Mouse (Mus musculus): Measurements from ENCODE around the gene E2f8.

Gene E2f8

GRCm38 (mm10) chr7:48891029-48891428 is 9.6 kb upstream of the E2f8 start:
- no peak for DNase-seq (ENCODE audit: low spot score in 2 of 2)

DNA sequence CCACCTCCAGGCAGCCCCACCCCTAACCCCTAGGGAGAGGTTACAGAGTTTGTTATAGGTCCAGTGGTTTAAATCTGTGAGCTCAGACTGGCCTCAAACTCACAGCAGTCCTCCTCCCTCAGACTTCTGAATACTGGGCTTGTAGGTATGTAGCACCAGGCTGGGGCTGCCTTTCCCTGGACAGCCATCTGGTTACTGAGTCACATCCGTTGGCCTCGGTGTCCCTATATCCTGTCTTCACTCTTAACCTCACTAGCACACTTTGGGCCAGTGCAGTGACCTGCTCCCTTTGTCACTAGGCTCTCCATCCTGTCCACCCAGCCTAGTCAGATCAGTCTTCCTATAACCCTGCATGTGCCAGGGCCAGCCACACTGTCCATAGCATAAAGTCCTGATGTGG is 7.4 kb upstream of the E2f8 start:
- DNase-seq (ENCODE audit: low spot score in 2 of 2), result no peak

DNA sequence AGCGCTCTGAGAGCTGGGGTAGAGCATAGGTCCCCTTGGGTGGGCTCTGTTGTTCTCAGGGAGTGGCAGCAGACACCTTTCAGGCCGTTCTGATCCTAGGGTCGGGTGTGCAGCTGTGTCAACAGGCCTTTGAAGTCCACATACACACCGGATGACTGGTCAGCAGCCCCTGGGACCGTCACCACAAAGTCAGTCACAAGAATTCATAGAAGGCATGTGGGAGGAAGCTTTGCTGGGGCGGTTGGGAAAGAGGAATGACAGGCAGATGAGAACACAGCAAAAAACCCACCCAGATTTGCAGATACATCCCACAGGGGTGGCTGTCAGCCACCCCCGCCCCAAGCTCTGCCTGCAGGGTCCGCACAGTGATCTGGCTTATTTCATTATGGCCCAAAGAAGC is 6.6 kb upstream of the E2f8 start:
- DNase-seq (ENCODE audit: low spot score in 2 of 2), result no peak

DNA sequence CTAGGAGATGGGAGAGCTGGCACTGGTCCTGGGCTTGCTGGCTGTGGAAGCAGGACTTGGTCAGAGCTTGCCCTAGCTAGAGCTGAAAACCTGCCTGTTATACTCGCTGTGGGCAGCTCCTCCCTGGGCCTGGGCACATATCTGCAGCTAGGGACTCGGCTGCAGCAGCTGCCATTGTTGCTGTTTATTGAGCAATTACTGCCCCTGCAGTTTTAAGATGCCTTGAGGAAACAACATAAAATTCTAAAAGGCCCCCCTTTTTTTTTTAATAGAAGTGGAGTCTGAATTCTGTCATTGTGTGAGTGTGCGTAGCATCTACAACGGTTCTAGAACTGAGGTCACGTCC is 2.8 kb upstream of the E2f8 start:
- no peak for DNase-seq (ENCODE audit: low spot score in 2 of 2)

DNA sequence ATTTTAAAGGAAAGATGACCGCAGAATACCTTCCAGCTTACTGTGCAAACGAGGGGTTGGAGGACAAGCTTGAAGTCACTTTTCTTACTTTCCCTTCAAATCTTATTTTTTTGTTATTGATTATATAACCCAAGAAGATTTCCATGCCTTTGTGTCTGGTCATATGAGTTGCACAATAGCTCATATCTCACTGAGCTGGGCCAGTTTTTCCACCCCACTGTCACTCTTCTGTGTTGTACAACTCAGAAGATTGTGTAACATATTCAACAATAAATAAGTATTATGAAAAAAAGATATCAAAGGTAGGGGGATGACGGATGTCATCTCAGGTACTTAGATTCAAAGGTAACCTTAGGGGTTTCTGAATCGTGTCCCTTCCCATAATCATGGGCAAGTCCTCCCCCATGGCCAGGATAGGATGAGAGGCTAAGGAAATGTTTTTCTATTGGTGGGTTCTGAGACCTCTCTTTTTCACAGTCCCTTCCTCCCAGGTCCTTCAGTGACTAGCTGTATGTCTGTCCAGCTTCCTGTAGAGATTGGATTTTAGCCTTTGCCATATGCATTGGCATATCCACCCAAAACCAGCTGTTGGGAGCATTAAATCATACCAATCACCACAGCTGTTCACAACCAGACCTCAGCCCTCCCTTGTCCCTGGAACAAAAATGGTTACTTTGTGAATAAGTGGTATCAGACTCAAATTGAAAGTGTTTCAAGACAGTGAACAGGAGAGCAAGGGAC is 2.3 kb upstream of the E2f8 start:
- DNase-seq (ENCODE audit: low spot score in 2 of 2), result no peak

GRCm38 (mm10) chr7:48881971-48882609 is 694 bp upstream of the E2f8 start:
- no peak for DNase-seq (ENCODE audit: low spot score in 2 of 2)

DNA sequence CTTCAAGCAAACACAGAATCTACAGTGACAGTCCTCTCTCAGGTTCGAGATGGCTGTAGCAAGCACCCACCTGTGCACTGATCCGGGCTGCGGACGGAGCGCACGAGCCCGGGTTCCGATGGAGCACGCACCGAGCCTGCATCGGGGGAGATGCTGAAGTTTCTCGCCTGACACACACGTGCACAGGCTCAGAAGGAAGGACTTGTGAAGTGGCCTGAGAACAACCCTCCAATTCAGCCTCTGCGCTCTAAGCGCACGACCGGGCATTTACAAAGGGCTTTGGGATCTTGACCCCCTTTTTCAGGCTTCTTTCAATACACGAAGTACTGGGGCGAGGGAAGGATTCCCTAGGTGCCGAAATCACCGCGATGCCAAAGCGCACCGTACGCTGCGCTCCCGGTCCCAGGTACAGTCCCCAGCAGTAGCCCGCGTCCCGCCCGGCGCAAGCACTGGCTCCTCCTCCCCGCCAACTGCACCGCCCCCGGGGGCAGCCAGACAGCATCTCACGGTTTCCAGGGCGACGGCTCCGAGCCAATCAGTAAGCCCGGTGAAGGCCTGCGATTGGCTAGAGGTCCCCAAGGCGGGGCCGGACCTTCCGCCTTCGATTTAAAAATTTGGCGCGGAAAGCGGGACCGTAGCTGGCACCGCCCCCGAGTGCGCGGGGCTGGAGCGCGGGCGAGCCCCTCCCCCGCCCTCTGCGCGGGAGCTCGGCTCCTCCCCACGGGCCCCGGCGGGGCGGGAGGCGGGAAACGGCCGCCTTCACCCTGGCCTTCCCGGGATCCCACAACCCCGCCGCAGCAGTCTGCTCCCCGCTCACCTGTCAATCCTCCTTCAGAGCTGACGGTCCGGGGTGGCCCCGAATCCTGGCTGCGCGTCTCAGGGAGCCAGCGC is 560 bp downstream of the E2f8 start:
- DNase-seq (ENCODE audit: low spot score in 2 of 2), result peak; percentile 99

DNA sequence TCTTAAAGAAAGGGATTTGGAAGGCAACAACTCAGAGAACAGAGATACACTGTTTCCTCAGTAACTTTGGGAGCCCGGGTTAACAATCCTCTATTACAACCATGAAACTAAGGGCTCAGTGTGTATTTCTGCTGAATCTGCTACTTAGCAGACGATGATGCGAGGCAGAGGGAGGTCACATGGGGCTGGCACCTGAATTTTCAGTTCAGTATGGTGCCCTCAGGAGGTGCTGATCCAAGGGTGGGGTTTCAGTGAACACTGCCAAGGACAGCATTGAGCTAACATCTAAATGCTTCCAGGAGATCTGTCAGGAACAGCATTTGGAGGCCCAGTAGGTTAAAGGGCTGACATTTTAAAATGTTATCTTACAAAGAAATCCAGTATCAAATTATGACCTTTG is 1.8 kb downstream of the E2f8 start:
- DNase-seq (ENCODE audit: low spot score in 2 of 2), result no peak

DNA sequence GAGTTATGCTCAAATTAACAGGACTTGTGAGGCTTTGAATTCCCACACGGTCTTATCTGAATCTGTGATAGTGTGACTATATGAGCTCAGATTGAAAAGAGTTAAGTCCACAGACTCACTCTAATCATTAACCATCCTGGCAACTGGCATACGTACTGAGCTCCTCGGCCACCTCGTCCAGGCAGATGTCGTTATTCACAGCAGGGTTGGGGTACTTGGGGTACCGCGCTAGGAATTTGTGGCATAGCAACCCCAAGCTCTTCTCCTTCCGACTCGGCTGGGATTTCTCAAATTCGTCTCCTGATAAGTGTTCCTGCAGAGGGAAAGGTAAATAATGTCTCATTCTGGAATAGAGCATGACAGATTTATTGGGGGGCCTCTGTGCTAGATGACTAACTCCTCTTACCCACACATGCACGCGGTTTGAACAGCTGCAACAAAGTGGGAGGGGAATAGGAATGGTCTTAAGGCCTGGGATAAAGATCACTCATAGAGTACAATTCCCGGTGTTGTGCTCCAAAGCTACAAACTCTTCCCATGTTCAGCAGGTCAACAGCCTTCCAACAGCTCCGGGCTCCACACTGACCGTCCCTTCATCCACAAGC is 3.5 kb downstream of the E2f8 start:
- DNase-seq (ENCODE audit: low spot score in 2 of 2), result no peak

DNA sequence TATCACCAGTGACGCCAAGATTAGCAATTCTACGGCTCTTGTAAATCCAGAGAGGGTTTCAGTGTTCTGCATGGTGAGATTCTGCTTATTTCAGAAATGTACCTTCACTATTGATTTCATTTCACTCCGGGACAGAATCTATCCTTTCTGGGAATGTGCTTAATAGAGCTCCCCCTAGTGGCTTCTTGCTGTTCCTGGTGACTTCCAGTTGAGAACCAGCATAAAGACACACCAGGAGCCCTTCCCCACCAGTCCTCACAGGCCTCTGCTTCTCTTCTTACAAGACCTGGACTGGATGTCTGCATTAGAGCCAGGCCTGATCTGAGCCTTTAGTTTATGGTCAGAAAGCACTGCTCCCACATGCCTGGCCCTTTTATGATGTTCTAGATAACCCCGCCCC is 4.9 kb downstream of the E2f8 start:
- peak; percentile 59 to 69 for DNase-seq (ENCODE audit: low spot score in 2 of 2)

DNA sequence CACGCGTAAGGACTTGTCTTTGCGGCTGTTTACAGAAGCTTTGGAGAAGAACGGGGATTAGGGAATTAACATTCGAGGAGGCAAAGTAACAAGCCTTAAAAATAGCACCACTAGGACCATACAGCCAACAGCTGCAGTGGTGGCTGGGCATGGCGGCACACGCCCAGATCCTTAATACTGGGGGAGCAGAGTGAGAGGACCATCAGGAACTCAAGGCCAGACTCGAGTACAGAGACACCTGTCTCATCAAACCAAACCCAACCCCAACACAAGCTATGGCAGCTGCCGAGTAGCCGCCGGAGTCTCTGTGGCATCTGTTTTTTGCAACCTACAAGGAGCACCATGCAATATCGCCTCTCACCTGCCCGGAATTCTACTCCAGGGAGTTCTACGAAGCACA is 6.3 kb downstream of the E2f8 start:
- no peak for DNase-seq (ENCODE audit: low spot score in 2 of 2)

DNA sequence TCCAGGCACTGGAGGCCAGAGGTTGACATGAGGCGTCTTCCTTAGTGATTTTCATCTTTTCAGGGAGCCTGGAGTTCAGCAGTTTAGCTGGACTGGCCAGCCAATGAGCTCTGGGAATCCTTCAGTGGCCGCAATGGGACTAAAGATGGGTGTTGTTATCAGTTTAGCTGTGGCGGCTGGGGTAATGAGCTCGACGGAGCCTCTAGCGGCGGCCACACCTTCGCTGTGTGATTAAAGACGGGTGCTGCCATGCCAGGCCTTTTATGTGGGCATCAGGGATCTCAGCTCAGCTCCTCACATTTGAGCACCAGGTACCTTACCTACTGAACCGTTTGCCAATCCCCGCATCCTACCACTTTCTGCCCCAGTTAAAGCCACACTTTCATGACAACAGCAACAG is 10.1 kb downstream of the E2f8 start:
- no peak for DNase-seq (ENCODE audit: low spot score in 2 of 2)

- no peak for DNase-seq (ENCODE audit: low spot score in 2 of 2)
These were observed 10.7 kb downstream of the E2f8 start for GRCm38 (mm10) chr7:48870579-48871180.

GRCm38 (mm10) chr7:48870144-48870543 is 11.3 kb downstream of the E2f8 start:
- DNase-seq (ENCODE audit: low spot score in 2 of 2), result no peak

GRCm38 (mm10) chr7:48867576-48867975 is 13.8 kb downstream of the E2f8 start:
- no peak for DNase-seq (ENCODE audit: low spot score in 2 of 2)

DNA sequence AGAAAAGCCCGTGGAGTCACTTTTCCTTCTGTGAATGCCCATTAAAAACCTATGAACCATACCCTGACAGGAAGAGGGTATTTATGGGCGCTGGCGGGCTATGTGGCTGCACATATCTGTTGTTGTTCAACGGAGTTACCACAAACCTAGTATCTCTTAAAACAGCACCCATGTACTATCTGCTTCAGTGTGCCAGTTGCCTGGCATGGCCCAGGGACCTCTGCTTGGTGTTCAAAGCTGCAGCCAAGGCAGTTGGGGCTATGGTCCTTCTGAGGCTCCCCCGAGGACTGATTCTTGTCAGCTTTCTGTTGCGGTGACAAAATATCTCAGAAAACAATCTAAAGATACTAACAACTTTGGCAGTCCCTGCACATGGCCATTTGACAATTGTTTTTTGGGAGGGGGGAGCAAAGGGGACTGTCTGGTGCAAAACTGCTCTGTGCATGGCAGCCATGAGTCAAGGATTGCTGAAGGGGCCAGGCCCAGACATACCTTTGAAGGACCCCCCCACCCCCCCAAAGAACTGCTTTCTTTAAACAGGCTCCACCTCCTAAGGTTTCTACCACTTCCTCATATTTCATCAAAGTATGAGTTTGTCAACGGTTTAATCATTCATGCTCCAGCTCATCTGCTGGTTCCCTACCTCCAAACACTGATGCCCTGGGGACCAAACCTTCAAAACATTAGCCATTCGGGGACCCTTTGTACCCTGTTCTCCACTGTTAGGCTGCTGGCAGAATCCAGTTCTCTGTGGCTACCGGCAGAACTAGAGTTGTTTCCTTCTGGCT is 16.5 kb downstream of the E2f8 start:
- DNase-seq (ENCODE audit: low spot score in 2 of 2), result no peak

GRCm38 (mm10) chr7:48864199-48864598 is 17.2 kb downstream of the E2f8 start:
- no peak for DNase-seq (ENCODE audit: low spot score in 2 of 2)

DNA sequence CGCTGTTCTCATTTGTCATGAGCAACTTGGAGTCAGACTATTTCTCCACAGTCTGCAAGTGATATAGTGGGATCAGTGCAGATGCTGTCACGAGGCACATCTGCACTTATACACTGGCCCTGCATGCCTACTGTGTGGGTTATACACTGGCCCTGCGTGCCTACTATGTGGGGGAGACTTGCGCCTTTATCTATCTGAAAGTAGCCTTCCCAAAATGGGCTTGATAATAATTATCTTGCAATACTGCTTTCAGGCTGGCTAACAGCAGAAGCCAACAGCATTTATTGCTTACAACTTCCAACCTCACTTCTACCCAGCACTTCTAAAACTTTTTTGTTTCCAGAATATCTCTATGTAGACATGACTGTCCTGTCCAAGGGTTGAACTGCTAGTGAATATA is 19.6 kb downstream of the E2f8 start:
- DNase-seq (ENCODE audit: low spot score in 2 of 2), result no peak

DNA sequence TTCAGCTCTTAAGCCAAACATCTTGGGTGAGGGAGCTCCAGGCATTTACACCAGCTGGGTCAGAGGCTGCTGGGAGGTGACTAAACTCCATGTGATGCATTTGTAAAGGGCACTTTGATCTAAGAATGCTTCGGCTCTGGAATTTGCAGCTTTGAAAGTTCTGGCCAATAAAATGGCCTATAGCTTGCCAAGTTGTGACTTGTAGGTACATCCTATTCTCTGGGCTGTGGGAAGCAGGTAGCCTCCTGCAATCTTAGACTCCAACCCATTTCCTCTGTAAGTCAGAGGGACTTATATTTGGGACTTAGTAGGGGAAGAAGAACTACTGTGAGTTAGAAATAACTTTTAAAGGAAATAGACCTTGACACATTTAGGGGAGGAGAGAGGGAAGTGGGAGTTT is 20.4 kb downstream of the E2f8 start:
- no peak for DNase-seq (ENCODE audit: low spot score in 2 of 2)

DNA sequence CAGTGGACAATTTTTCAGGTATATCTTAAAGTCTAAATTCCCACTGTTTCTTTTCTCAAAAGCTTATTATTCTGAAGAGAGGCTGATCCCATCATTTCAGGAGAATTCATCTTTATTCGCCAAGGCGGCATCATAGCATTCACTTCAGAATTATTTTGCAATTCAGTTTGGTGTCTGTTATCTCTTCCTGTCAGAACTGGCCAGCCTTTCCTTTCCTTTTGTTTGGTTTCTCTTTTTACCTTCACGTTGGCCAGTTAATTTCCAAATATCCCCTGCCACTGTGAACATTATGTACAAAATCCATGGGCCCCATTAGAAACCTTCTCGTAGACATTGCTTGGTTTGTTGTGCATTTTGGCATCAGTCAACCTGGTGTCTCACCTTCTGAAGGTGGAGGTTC is 22.0 kb downstream of the E2f8 start:
- DNase-seq (ENCODE audit: low spot score in 2 of 2), result no peak

DNA sequence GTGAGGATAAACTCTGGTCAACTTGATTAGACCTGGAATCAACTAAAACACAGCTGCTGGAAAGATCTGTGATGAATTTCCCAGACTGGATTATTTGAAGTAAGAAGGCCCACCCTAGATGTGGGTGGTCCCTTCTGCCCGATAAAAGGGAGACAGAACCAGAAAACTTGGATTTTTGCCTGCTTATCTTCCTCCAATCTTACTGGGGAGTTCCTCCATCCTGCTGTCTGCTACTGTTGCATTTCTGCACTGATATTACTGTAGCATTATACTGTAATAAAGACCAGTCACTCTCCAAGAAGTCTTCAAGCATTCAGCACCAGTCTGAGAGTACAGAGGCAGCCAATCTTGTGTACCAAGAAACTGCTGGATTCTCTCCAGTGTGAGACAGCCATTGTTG is 23.1 kb downstream of the E2f8 start:
- DNase-seq (ENCODE audit: low spot score in 2 of 2), result no peak
